In the genomic region with DNA sequence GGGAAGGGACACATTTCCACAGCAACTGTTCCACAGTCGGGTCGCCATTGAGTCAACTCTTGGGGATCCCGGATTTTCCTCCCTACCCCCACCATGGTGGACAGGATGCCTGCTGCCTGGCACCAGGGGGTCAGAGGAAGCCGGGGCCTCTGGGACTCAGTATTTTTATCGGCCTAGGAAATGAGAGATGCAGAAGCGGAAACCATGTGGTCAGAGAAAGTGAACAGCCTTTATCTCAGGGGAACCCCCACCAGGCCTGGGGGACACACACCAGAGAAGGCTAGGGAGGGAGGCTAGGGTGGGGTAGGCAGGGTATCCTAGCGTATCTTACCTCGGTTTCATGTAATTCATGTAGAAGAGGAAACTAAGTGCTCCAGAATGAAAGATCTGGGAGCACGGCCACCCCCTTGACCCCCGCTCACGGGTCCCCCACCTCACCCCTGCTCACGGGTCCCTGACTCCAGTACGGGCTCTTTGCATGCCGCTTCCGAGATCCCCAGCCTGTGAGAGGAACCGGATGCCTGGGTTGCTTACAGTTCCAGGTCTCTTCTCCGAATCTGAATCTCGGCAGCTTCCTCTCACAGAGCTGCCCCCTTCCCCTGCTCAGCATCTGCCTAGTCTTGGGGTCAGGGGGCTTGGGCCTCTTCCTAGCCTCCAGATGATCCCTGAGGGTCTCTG, we compare ENCODE assay signal across 1 mouse cellular context.
TF ChIP-seq lines count a peak whose summit lies in the region.

No protein-coding gene starts in this region.

TF ChIP-seq in MEL, 35 proteins besides CTCF, POLR2A, EP300 and RAD21 (continued from another document):
- 0 out of 2 replicates have a peak, but pooled peaks have one; percentile 13 for TF ChIP-seq NELFE (IDR thresholded peaks at IDR 0.05; ENCODE audit: low read depth, low read length)
- TF ChIP-seq MYC (IDR thresholded peaks at IDR 0.05; ENCODE audit: low read depth, low read length), result peak; percentile 81
- TF ChIP-seq ETS1 (IDR thresholded peaks at IDR 0.05; ENCODE audit: low read depth, low read length), result peak; percentile 85
- TF ChIP-seq ZKSCAN1 (IDR thresholded peaks at IDR 0.05; ENCODE audit: low read depth, low read length), result no peak
- TF ChIP-seq TCF12 (IDR thresholded peaks at IDR 0.05; ENCODE audit: low read depth, low read length), result peak; percentile 56; the same call in 1 of the 2 replicates
- no peak for TF ChIP-seq MAFK (IDR thresholded peaks at IDR 0.05; ENCODE audit: borderline replicate concordance, low read depth, low read length)
- TF ChIP-seq NRF1 (IDR thresholded peaks at IDR 0.05; ENCODE audit: insufficient read depth, low read depth, low read length, poor library complexity, severe bottlenecking), result no peak
- TF ChIP-seq BHLHE40 (IDR thresholded peaks at IDR 0.05; ENCODE audit: borderline replicate concordance, low read depth, low read length), result peak; percentile 57; the same call in 1 of the 2 replicates
- TF ChIP-seq CHD2 (IDR thresholded peaks at IDR 0.05; ENCODE audit: low read length), result peak; percentile 24; the same call in 1 of the 2 replicates
- no peak for TF ChIP-seq ZC3H11A (IDR thresholded peaks at IDR 0.05; ENCODE audit: low read depth, low read length)
- TF ChIP-seq MEF2A (IDR thresholded peaks at IDR 0.05; ENCODE audit: extremely low read depth, insufficient replicate concordance, low read depth, low read length, poor library complexity, severe bottlenecking), result 0 out of 2 replicates have a peak, but pooled peaks have one; percentile 33
